Mouse (Mus musculus) limb, embryonic 11.5 days (tissue): ENCODE measurements around the gene Nub1. TPM values are rescaled to one million over a fixed set of nuclear protein-coding genes. Genes with fewer than 3 reads are reported as not detected.

Experiments used
- ATAC-seq: fragments of 200-750 bp; cut with Nextera tagmentation; 2 replicates; pipeline ENCODE4 v1.8.0; 2017; ENCODE audit warnings: low read depth; ENCODE audit not compliant: insufficient number of reproducible peaks, low FRiP score, low TSS enrichment
- DNase-seq: peaks from one replicate; pipeline ENCODE4 v3.0.0-alpha.2; 2015; ENCODE audit warnings: low spot score
- H3K27ac ChIP-seq: fragments of 300-500 bp; sonication (generic); replicated peaks from 2 replicates; pipeline ENCODE4 v1.5.1; 2014; ENCODE audit warnings: low read depth, mild to moderate bottlenecking, low read length
- H3K27me3 ChIP-seq: fragments of 300-500 bp; sonication (generic); 2 replicates; pipeline ENCODE4 v1.6.1; 2014; ENCODE audit warnings: mild to moderate bottlenecking, low read length, mixed read lengths; ENCODE audit not compliant: control insufficient read depth, insufficient read depth
- H3K36me3 ChIP-seq: fragments of 300-500 bp; sonication (generic); 2 replicates; pipeline ENCODE4 v1.6.1; 2014; ENCODE audit warnings: mild to moderate bottlenecking, low read length, moderate library complexity, mixed read lengths; ENCODE audit not compliant: control insufficient read depth, insufficient read depth
- H3K4me1 ChIP-seq: fragments of 300-500 bp; sonication (generic); 2 replicates; pipeline ENCODE4 v1.6.1; 2014; ENCODE audit warnings: low read length, mixed read lengths; ENCODE audit not compliant: control insufficient read depth, insufficient read depth
- H3K4me2 ChIP-seq: fragments of 300-500 bp; sonication (generic); 2 replicates; pipeline ENCODE4 v1.6.1; 2014; ENCODE audit warnings: low read depth, mild to moderate bottlenecking, moderate library complexity; ENCODE audit not compliant: severe bottlenecking
- H3K4me3 ChIP-seq: fragments of 300-500 bp; sonication (generic); 2 replicates; pipeline ENCODE4 v1.5.1; 2014; ENCODE audit warnings: low read depth, low read length
- H3K9ac ChIP-seq: fragments of 300-500 bp; sonication (generic); 2 replicates; pipeline ENCODE4 v1.6.1; 2014; ENCODE audit warnings: mild to moderate bottlenecking, low read length
- H3K9me3 ChIP-seq: fragments of 300-500 bp; sonication (generic); 2 replicates; pipeline ENCODE4 v1.6.1; 2016; ENCODE audit warnings: low read length; ENCODE audit not compliant: control insufficient read depth
- WGBS: fragments of 180-500 bp; shearing (Covaris S2); extraction: QIAGEN DNeasy Blood & Tissue Kit; methylation state at CpG from one replicate; pipeline ENCODE4 v1.1.7; 2014; 5-methylcytosine and 5-hydroxymethylcytosine counted together
- polyA plus RNA-seq: library from polyadenylated mRNA; unstranded; fragments of >200 nt; fragmentation: Nextera tagmentation; extraction: Ambion mirVana; gene quantifications from 2 replicates; pipeline ENCODE4 v1.2.1, GENCODE M21; 2014

The Nub1 gene
- polyA plus RNA-seq, 1 experiment from 2014 or later, result 32.2 TPM

DNA sequence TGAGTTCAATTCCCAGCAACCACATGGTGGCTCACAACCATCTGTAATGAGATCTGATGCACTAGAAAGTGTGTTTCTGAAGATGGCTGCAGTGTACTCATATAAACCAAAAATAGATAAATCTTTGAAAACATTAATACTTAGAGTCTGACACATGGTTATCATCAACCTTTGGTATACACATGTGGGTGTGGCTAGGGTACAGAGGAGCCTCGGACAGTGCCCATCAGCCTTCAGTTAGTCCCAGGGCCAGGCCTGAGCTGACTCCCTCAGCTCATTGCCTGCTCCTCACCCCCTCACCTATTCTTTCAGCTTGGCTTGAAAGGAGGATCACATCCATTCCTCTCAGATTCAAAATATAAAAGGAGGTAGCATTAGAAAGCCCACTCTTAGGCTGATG is 53.2 kb downstream of the Nub1 start:
- no peaks in the 10 kb centered on the region for H3K27me3 ChIP-seq
- ATAC-seq (no peak), DNase-seq (no peak)
- no peak overlapping the region for H3K9ac ChIP-seq
- H3K9me3 ChIP-seq, result no peaks in the 10 kb centered on the region
- no peak overlapping the region for H3K27ac ChIP-seq
- no peaks in the 10 kb centered on the region for H3K36me3 ChIP-seq
- peaks cover 6% of the 10 kb centered on the region for H3K4me1 ChIP-seq
- H3K4me2 ChIP-seq, result no peak overlapping the region
- H3K4me3 ChIP-seq, result no peak overlapping the region
- WGBS, result 86% methylated on average over 1 of the region's 1 CpGs

DNA sequence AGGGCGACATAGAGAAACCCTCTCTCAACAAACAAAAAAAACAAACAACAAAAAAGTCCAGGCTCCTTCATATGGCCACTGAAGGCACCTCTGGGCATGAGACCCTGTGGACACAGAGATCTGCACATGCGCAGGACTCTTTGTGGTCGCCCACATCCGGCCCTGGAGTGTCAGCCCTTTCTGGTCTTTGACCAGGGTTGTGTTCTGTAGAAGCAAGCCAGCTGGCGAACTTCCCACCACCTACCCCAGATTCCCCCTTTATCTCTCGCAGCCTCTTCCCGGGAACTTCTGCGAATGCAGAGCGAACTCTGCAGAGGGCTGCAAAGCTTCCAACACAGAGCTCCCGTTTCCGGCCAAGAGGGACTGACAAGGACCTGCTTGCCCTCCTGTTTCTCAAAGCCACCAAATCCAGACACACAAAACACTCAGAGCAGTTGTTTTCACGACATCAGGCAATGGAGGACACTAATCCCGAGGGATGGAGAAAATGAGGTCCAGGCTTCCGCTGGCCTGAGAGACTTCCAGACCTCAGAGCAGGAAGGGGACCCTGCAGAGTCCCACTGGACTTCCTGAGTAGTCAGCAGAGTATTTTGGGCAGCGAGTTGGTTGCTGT is 53.9 kb downstream of the Nub1 start:
- ATAC-seq (no peak), DNase-seq (no peak)
- H3K27me3 ChIP-seq, result no peaks in the 10 kb centered on the region
- H3K27ac ChIP-seq, result no peak overlapping the region
- H3K4me2 ChIP-seq, result no peak overlapping the region
- H3K36me3 ChIP-seq, result no peaks in the 10 kb centered on the region
- peaks cover 6% of the 10 kb centered on the region for H3K4me1 ChIP-seq
- H3K4me3 ChIP-seq, result no peak overlapping the region
- no peaks in the 10 kb centered on the region for H3K9me3 ChIP-seq
- 0 out of 2 replicates have a peak overlapping the region, but pooled peaks have one; percentile 5 for H3K9ac ChIP-seq
- 69% methylated on average over 15 of the region's 15 CpGs for WGBS

DNA sequence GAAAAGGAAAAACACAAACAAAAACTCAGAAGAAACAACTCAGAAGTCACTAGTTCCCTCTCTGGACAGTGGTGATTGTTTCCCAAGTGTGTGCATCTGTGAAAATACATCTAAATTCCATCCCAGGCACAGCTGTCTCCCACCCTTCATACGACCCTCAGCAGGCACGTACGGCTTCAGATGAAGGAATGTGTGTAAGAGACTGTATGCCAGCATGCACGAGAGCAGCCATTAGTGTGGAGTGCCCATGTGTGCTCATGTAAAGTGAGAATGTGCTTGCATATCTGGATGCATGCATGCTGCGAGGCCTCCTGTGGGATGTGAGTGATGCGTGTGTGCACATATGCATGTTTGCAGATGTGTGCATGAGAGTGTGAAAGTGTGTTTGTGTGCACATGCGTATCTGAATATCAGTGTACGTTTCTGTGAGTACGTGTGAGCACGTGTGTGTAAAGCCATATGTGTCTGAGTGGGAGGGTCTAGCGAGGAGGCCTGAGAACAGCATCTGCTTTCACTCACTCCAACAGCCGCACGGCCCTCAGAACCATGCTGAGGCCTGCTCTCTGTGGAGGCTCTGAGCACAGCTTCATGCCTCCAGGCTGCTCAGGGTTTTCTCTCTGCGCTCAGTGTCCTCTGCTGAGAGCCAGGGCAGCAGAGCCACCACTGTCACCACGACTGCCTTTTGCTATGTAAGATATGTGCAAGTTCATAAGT is 56.0 kb downstream of the Nub1 start:
- no peaks in the 10 kb centered on the region for H3K36me3 ChIP-seq
- no peaks in the 10 kb centered on the region for H3K27me3 ChIP-seq
- H3K9ac ChIP-seq, result no peak overlapping the region; the same call in 1 of the 2 replicates
- no peak overlapping the region for H3K4me3 ChIP-seq
- H3K27ac ChIP-seq, result peak overlapping the region; percentile 82
- DNase-seq (peak; percentile 72), ATAC-seq (peak; percentile 81)
- H3K4me1 ChIP-seq, result peaks cover 6% of the 10 kb centered on the region
- WGBS, result 43% methylated on average over 15 of the region's 15 CpGs
- H3K4me2 ChIP-seq, result no peak overlapping the region
- H3K9me3 ChIP-seq, result no peaks in the 10 kb centered on the region

DNA sequence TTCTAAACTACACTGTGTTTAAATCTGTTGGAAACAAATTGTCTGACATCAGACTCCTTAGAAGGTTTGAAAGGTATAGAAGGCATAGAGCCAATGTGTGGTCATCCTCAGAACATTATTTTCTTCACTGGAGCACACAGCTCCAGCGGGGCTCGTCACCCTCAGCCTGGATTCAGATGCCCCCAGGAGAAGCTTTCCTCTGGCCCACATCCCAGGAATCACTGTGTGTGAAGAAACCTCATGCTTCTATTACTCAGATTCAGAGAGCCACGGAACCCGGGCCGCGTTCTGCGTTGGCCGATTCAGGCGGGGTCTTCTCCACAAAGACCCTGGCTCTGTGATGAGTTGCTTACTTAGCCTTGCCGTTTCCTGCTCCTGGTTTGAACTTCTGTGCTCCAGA is 58.6 kb downstream of the Nub1 start:
- no peak for DNase-seq
- WGBS, result 93% methylated on average over 10 of the region's 10 CpGs
- H3K27me3 ChIP-seq, result no peaks in the 10 kb centered on the region
- H3K4me1 ChIP-seq, result peaks cover 10% of the 10 kb centered on the region
- H3K36me3 ChIP-seq, result no peaks in the 10 kb centered on the region
- H3K9me3 ChIP-seq, result no peaks in the 10 kb centered on the region
- no peak overlapping the region for H3K4me3 ChIP-seq
- ATAC-seq, result no peak
- no peak overlapping the region for H3K27ac ChIP-seq
- no peak overlapping the region for H3K9ac ChIP-seq
- H3K4me2 ChIP-seq, result no peak overlapping the region

DNA sequence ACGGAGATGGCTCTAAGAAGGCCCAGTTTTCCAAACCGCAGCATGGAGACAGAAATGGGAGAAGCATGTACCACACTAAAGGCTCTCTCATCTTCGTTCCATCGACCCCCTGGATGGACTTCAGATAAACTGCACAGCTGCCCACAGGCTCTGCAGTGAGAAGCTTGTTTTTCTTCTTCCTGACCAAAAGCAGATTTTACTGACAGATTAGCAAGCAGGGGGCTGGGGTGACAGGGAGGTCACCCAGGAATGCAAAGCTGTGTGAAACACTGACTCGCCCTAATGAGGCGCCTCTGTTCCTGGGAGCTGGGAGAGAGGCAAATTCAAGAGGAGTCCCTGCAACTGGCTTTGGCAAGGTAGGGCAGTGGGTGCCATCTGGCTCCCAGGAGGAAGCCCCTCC is 62.2 kb downstream of the Nub1 start:
- WGBS, result 12% methylated on average over 6 of the region's 6 CpGs
- Histone ChIP-seq H3K9ac (no peak overlapping the region), H3K4me2 (no peak overlapping the region), H3K27me3 (no peaks in the 10 kb centered on the region), H3K36me3 (no peaks in the 10 kb centered on the region), H3K9me3 (no peaks in the 10 kb centered on the region), H3K27ac (no peak overlapping the region), H3K4me1 (peaks cover 23% of the 10 kb centered on the region), H3K4me3 (no peak overlapping the region)
- DNase-seq, result peak; percentile 30
- no peak for ATAC-seq

DNA sequence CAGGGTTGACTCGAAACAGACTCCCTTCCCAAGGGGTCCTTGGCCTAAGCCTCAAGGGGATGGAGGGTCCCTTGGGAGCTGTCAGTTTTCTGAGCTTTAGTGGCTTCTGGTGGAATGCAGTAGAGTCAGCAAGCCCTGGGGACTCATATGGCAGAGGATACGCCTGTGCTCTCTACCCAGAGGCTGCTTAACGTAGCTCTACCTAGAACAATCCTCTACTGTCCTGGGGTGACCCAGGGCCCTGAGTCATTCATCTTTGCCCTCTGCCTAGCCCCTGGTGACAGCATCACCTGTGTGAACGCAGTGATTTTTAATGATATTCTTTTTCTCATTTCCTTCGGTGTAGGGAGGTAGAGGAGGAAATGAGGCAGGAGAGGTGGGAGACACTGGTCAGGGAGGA is 64.4 kb downstream of the Nub1 start:
- Histone ChIP-seq H3K4me2 (peak overlapping the region; percentile 83), H3K4me3 (no peak overlapping the region), H3K27me3 (no peaks in the 10 kb centered on the region), H3K27ac (no peak overlapping the region), H3K9ac (0 out of 2 replicates have a peak overlapping the region, but pooled peaks have one; percentile 22), H3K9me3 (no peaks in the 10 kb centered on the region), H3K36me3 (no peaks in the 10 kb centered on the region), H3K4me1 (peaks cover 26% of the 10 kb centered on the region)
- DNase-seq (no peak), ATAC-seq (no peak)
- WGBS, result 59% methylated on average over 5 of the region's 5 CpGs

DNA sequence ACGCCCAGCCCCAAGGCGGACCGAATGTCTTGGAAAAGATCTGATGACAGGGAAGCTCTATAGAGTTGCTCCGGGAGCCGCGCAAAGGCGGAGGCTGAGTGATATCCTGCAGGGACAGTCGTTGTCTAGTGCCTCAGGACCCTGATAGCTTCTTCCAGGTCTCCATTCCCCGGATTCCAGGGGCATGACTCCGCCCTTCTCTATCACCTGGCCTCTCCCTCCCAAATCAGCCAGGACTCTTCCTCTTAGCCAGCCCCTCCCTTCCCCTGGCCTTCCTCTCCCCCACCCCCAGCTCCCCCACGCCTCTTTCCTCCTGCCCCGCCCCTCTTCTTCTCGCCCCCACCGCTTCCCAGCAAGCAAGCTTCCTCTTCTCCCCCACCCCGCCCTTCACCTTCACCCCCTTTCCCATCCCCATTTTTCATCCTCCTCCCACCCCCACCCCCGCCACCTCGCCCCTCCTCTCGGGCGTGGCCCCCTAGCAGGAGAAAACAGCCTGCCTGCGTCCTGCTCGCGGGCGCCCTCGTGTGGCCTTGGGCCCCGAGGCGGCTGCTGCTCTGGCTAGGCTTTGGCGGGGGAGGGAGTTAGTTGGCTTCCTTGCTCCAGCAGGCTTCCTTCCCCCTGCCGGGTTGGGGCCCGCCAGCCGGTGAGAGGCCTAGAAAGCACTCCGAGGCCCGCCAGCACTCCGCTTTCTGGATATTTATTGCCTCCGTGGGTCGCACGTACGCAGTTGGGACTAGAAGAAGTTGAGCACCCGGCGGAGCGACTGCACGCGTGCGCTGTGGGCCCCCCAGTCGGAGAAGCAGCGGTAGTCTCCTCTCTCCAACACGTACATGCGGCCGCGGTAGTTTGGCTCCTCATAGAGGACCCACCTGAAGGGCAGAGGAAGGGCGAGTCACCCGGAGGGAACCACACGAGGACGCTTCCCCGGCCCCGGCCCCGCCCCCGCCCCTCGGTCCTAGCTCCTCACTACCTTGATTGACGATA is 65.3 kb downstream of the Nub1 start:
- ATAC-seq (peak; percentile 67; the same call in 1 of the 2 replicates), DNase-seq (peak; percentile 98)
- peak overlapping the region; percentile 83 for H3K4me2 ChIP-seq
- no peaks in the 10 kb centered on the region for H3K9me3 ChIP-seq
- H3K27me3 ChIP-seq, result no peaks in the 10 kb centered on the region
- H3K27ac ChIP-seq, result peak overlapping the region; percentile 74
- H3K4me1 ChIP-seq, result peaks cover 26% of the 10 kb centered on the region
- H3K4me3 ChIP-seq, result peak overlapping the region; percentile 48
- no peaks in the 10 kb centered on the region for H3K36me3 ChIP-seq
- peak overlapping the region; percentile 80 for H3K9ac ChIP-seq
- under 1% methylated on average over 52 of the region's 59 CpGs for WGBS
